Mouse (Mus musculus): Measurements from ENCODE around the gene Slc16a2. TPM values are rescaled to one million over a fixed set of nuclear protein-coding genes. Genes with fewer than 3 reads are reported as not detected.

The Slc16a2 gene
- 17.0 and 19.4 TPM in 2 replicates for polyA plus RNA-seq (2016; fragmentation: Nextera tagmentation; extraction: Ambion mirVana)

DNA sequence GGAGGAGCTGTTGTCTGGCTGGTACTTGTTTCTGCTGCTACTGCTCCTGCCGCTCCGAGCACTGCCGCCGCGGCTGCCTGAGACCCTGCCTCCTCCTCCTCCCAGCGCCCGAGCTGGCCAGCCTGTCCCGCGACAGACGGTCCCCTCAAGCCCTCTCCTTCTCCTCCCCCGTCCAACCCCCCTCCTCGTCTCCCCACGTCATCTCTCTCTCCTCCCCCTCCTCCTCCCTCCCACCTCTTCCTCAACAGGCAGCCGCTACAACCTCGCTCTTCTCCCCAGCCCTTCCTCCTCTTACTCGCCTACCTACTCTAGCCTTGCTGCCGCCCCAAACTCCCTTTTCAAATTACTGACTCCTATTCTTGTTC is at the start of gene Slc16a2:
TSS of gene Slc16a2 (minus strand) at position 152 of the 365 bp plus-strand sequence.
- H3K4me3 ChIP-seq, result peak within 1 kb of the TSS; percentile 49
- peak; percentile 91 for ATAC-seq (ENCODE audit: low FRiP score)
- peak within 1 kb of the TSS; percentile 67 for H3K9ac ChIP-seq
- peak within 1 kb of the TSS; percentile 71 for H3K27ac ChIP-seq
- no peaks in the 10 kb centered on the region for H3K36me3 ChIP-seq
- H3K4me2 ChIP-seq (replicated peaks), result peak within 1 kb of the TSS; percentile 75
- 0 out of 2 replicates have a peak, but pooled peaks cover 4% of the 10 kb centered on the region for H3K4me1 ChIP-seq
- 4% methylated on average over 17 of the region's 17 CpGs for WGBS
- H3K27me3 ChIP-seq, result peaks cover 81% of the 10 kb centered on the region
- H3K9me3 ChIP-seq (replicated peaks), result no peaks in the 10 kb centered on the region

GRCm38 (mm10) chrX:103863502-103863901 is 41.7 kb upstream of the Slc16a2 start:
- H3K27ac ChIP-seq, result no peak overlapping the region
- 70% methylated on average over 2 of the region's 2 CpGs for WGBS
- H3K36me3 ChIP-seq, result no peaks in the 10 kb centered on the region
- H3K9me3 ChIP-seq (replicated peaks), result no peaks in the 10 kb centered on the region
- H3K4me1 ChIP-seq, result no peaks in the 10 kb centered on the region
- H3K4me3 ChIP-seq, result no peak overlapping the region
- no peak for ATAC-seq (ENCODE audit: low FRiP score)
- no peak overlapping the region for H3K9ac ChIP-seq
- peaks cover 54% of the 10 kb centered on the region for H3K27me3 ChIP-seq
- H3K4me2 ChIP-seq (replicated peaks), result no peak overlapping the region

DNA sequence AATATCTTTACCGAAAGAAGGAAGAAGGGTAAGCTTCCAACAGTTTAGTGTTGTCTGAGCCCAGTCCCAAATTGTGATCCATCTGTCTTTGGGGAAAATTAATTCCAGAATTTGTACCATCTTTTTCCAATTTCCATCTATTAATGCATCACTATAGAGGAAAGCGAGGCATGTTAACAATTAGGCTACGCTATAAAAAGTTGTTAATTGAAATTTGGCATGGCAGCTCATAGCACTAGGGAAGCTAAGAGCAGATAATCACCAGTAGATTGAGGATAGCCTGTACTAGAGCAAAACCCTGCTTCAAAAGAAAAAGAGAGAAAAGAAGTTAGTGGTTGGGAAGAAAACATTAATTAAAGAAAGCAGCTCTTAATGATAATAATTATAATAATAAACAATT is 41.1 kb upstream of the Slc16a2 start:
- Histone ChIP-seq H3K9me3 (replicated peaks) (no peaks in the 10 kb centered on the region), H3K4me2 (replicated peaks) (no peak overlapping the region), H3K4me1 (no peaks in the 10 kb centered on the region), H3K4me3 (no peak overlapping the region), H3K27me3 (peaks cover 50% of the 10 kb centered on the region), H3K9ac (no peak overlapping the region), H3K27ac (no peak overlapping the region), H3K36me3 (no peaks in the 10 kb centered on the region)
- 93% methylated on average over 3 of the region's 3 CpGs for WGBS
- no peak for ATAC-seq (ENCODE audit: low FRiP score)

GRCm38 (mm10) chrX:103845266-103845665 is 23.5 kb upstream of the Slc16a2 start:
- H3K4me3 ChIP-seq, result no peak overlapping the region

DNA sequence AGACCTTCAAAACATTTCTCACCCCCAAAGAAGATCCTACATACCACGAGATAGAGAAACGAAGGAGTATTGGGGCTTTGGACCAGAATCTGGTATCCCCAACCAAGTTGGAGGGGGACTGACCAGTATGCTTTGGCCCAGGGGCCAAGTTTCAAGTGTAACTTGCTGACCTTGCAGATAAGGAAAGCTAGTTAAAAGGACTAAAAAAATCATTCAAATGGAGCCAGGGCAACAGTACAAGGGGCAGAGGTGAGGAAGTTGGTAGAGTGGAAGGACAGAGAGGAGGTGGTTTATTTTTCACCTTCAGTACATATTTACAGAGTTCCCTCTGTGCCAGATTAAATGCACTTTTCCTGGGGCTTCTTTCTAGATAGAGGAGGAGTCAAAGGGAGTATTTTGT is 7.1 kb upstream of the Slc16a2 start:
- H3K9ac ChIP-seq, result no peak overlapping the region
- no peak for ATAC-seq (ENCODE audit: low FRiP score)
- 84% methylated on average over 2 of the region's 2 CpGs for WGBS
- H3K4me1 ChIP-seq, result no peaks in the 10 kb centered on the region
- H3K4me3 ChIP-seq, result no peak overlapping the region
- peaks cover 40% of the 10 kb centered on the region for H3K27me3 ChIP-seq
- no peak overlapping the region for H3K27ac ChIP-seq
- H3K4me2 ChIP-seq (replicated peaks), result no peak overlapping the region
- H3K9me3 ChIP-seq (replicated peaks), result no peaks in the 10 kb centered on the region
- no peaks in the 10 kb centered on the region for H3K36me3 ChIP-seq

More at GRCm38 (mm10) chrX:103845266-103845665, 23.5 kb upstream of the Slc16a2 start:
- no peak for ATAC-seq (ENCODE audit: low FRiP score)
- no peaks in the 10 kb centered on the region for H3K4me1 ChIP-seq
- peaks cover 45% of the 10 kb centered on the region for H3K27me3 ChIP-seq
- H3K27ac ChIP-seq, result no peak overlapping the region
- H3K9ac ChIP-seq, result no peak overlapping the region
- 53% methylated on average over 2 of the region's 2 CpGs for WGBS
- no peak overlapping the region for H3K4me2 ChIP-seq (replicated peaks)
- H3K36me3 ChIP-seq, result no peaks in the 10 kb centered on the region
- H3K9me3 ChIP-seq (replicated peaks), result no peaks in the 10 kb centered on the region

- Histone ChIP-seq H3K9ac (peak overlapping the region; percentile 38; the same call in 1 of the 2 replicates), H3K27ac (peak overlapping the region; percentile 71), H3K36me3 (no peaks in the 10 kb centered on the region), H3K4me3 (peak overlapping the region; percentile 49), H3K27me3 (peaks cover 77% of the 10 kb centered on the region), H3K4me2 (replicated peaks) (peak overlapping the region; percentile 75), H3K9me3 (replicated peaks) (no peaks in the 10 kb centered on the region), H3K4me1 (0 out of 2 replicates have a peak, but pooled peaks cover 4% of the 10 kb centered on the region)
- WGBS, result 34% methylated on average over 17 of the region's 20 CpGs
- ATAC-seq (ENCODE audit: low FRiP score), result peak; percentile 72
Measured at GRCm38 (mm10) chrX:103822271-103822811, 558 bp upstream of the Slc16a2 start.

DNA sequence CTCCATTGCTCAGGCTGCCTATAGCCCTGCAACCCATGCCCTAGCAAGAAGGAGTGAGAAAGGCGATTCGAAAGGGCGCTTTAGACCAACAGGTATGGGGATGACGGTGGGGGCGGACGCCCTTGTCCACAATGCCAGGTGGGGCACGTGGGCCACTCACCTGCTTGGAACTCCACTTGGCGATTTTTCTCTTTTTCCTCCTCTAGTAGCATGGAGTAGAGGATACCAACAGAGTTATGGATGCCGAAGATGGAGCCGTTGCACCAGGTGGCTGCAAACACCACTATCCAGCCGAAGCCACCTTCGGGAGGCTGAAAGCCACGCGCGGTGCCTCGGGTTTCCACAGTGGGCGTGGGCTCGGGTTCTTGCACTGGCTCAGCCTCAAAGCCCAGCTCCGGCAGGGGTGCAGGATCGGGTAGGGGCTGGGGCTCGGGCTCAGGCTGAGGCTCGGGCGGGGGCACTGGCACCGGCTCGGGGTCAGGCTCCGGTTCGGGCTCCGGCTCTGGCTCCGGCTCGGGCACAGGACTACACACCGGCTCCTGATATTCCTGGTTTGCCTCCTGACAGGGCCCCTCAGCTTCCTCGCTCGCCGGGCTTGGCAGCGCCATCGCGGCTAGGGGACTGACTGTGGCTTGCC is 470 bp downstream of the Slc16a2 start:
- Histone ChIP-seq H3K4me2 (replicated peaks) (peak overlapping the region; percentile 75), H3K4me1 (0 out of 2 replicates have a peak, but pooled peaks cover 4% of the 10 kb centered on the region), H3K9me3 (replicated peaks) (no peaks in the 10 kb centered on the region), H3K27ac (peak overlapping the region; percentile 62), H3K9ac (peak overlapping the region; percentile 67), H3K4me3 (peak overlapping the region; percentile 49), H3K27me3 (peaks cover 79% of the 10 kb centered on the region), H3K36me3 (no peaks in the 10 kb centered on the region)
- WGBS, result 22% methylated on average over 37 of the region's 37 CpGs
- ATAC-seq (ENCODE audit: low FRiP score), result peak; percentile 39

GRCm38 (mm10) chrX:103820307-103821194 is 1.2 kb downstream of the Slc16a2 start:
- no peak overlapping the region for H3K27ac ChIP-seq
- H3K9ac ChIP-seq, result peak overlapping the region; percentile 67; the same call in 1 of the 2 replicates
- H3K9me3 ChIP-seq (replicated peaks), result no peaks in the 10 kb centered on the region
- H3K27me3 ChIP-seq, result peaks cover 82% of the 10 kb centered on the region
- no peaks in the 10 kb centered on the region for H3K36me3 ChIP-seq
- H3K4me3 ChIP-seq, result peak overlapping the region; percentile 49
- ATAC-seq (ENCODE audit: low FRiP score), result peak; percentile 20
- 0 out of 2 replicates have a peak, but pooled peaks cover 4% of the 10 kb centered on the region for H3K4me1 ChIP-seq
- peak overlapping the region; percentile 75 for H3K4me2 ChIP-seq (replicated peaks)
- WGBS, result 18% methylated on average over 35 of the region's 35 CpGs

DNA sequence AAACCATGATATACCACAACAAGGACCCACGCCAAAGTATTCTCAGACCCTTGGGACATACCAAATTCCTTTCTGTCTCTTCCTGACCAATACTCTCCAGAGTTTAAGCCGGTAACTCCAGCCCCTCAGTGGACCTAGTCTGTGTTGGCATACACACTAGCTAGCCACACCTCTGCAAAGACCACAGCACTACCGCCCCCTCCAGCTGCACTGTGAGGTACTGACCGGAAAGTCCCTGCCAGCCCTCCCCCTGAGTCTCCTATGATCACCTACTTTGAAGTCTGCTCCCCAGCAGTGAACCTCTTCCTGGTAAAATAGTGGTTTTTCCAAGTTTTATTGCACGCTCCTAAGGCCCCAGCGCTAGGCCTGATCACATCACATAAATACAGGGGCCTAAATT is 2.5 kb downstream of the Slc16a2 start:
- ATAC-seq (ENCODE audit: low FRiP score), result no peak
- Histone ChIP-seq H3K9me3 (replicated peaks) (no peaks in the 10 kb centered on the region), H3K27ac (no peak overlapping the region), H3K4me2 (replicated peaks) (peak overlapping the region; percentile 75), H3K4me1 (0 out of 2 replicates have a peak, but pooled peaks cover 4% of the 10 kb centered on the region), H3K4me3 (no peak overlapping the region), H3K36me3 (no peaks in the 10 kb centered on the region), H3K27me3 (peaks cover 81% of the 10 kb centered on the region), H3K9ac (no peak overlapping the region)
- 54% methylated on average over 6 of the region's 6 CpGs for WGBS

- WGBS, result 64% methylated on average over 1 of the region's 1 CpGs
Measured at GRCm38 (mm10) chrX:103812690-103813089, 9.1 kb downstream of the Slc16a2 start.

GRCm38 (mm10) chrX:103810483-103810882 is 11.3 kb downstream of the Slc16a2 start:
- H3K36me3 ChIP-seq, result no peaks in the 10 kb centered on the region
- H3K27me3 ChIP-seq, result peaks cover 70% of the 10 kb centered on the region
- ATAC-seq (ENCODE audit: low FRiP score), result no peak
- H3K4me3 ChIP-seq, result no peak overlapping the region
- H3K4me1 ChIP-seq, result no peaks in the 10 kb centered on the region
- no peak overlapping the region for H3K4me2 ChIP-seq (replicated peaks)
- WGBS, result 65% methylated on average over 1 of the region's 1 CpGs
- no peak overlapping the region for H3K9ac ChIP-seq
- no peaks in the 10 kb centered on the region for H3K9me3 ChIP-seq (replicated peaks)
- H3K27ac ChIP-seq, result no peak overlapping the region

More at GRCm38 (mm10) chrX:103812690-103813089, 9.1 kb downstream of the Slc16a2 start:
- peaks cover 69% of the 10 kb centered on the region for H3K27me3 ChIP-seq
- H3K4me1 ChIP-seq, result no peaks in the 10 kb centered on the region
- H3K4me2 ChIP-seq (replicated peaks), result no peak overlapping the region
- H3K9ac ChIP-seq, result no peak overlapping the region
- no peak overlapping the region for H3K27ac ChIP-seq
- H3K4me3 ChIP-seq, result no peak overlapping the region
- H3K9me3 ChIP-seq (replicated peaks), result no peaks in the 10 kb centered on the region
- no peaks in the 10 kb centered on the region for H3K36me3 ChIP-seq
- ATAC-seq (ENCODE audit: low FRiP score), result no peak

- no peaks in the 10 kb centered on the region for H3K4me1 ChIP-seq
- ATAC-seq (ENCODE audit: low FRiP score), result no peak
- H3K4me2 ChIP-seq (replicated peaks), result no peak overlapping the region
- no peaks in the 10 kb centered on the region for H3K9me3 ChIP-seq (replicated peaks)
- H3K27me3 ChIP-seq, result peaks cover 78% of the 10 kb centered on the region
- no peak overlapping the region for H3K9ac ChIP-seq
- no peak overlapping the region for H3K4me3 ChIP-seq
- WGBS, result 74% methylated on average over 4 of the region's 4 CpGs
- no peak overlapping the region for H3K27ac ChIP-seq
- H3K36me3 ChIP-seq, result no peaks in the 10 kb centered on the region
Measured at GRCm38 (mm10) chrX:103806373-103806772, 15.4 kb downstream of the Slc16a2 start.
